In the genomic region with DNA sequence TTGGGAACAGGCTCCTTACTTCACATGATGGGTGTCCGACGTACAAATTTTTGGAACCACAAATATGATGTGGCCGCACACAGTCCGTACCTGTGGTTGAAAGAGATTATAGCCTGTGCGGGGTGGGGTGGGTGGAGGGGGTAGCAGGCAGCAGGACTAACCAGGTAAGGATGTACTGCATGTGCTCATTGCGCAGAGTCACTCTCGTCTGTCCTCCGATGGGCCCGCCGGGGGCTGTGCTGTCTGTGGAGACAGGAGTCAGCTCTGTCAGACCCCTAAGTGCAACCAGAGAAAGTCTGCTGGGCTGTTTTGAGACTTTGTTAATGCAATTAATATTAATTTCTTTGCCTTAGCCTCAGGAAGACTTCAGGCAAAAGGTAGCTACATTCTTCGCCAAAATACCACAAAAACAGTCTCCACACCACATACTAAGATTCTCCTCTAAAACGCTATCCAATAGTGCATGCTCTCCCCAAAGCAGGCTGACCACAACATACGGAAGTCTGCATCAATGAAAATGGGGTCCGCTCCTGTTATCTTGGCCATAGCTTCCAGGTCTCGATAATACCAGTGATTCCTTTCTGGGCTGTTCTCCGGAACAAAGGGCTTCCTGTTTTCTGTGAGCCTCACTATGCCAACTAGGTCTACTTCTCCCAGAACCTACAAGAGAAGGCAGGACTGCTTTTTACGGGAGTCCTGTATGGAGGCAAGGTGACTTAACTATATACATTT, we compare ENCODE assay signal across 18 mouse cellular contexts. TPM values are rescaled to one million over a fixed set of nuclear protein-coding genes. Genes with fewer than 3 reads are reported as not detected.
DNase-seq lines count a peak whose midpoint lies in the region; ATAC-seq and TF ChIP-seq lines count a peak whose summit lies in the region.
"Had no signal": no experiment of that assay in that cellular context is flagged by ENCODE, and none has a peak within 500 bp of the region (broad histone marks: within the 10 kb centered on the region; RNA-seq: fewer than 3 reads in every experiment).

No protein-coding gene starts in this region.

- TF ChIP-seq POLR2A in CH12.LX (IDR thresholded peaks at IDR 0.05; ENCODE audit: low read depth, low read length) = peak; percentile 69

- H3K4me1 ChIP-seq in heart, embryonic 13.5 days = peaks cover 64% of the 10 kb centered on the region
- H3K4me1 ChIP-seq in CH12.LX (ENCODE audit: control insufficient read depth in 1 of 2, insufficient read depth in 2 of 2) = peaks cover 19 to 50% of the 10 kb centered on the region in 2 experiments

- H3K4me2 ChIP-seq in heart, embryonic 13.5 days = no peak overlapping the region
- no peak overlapping the region for H3K4me2 ChIP-seq in CH12.LX (ENCODE audit: insufficient read depth, low read depth, poor library complexity, severe bottlenecking)
- H3K4me2 ChIP-seq: midbrain, embryonic 15.5 days had no signal

- TF ChIP-seq EP300 in CH12.LX (IDR thresholded peaks at IDR 0.05; ENCODE audit: low read length) = no peak

- no peaks in the 10 kb centered on the region for H3K9me3 ChIP-seq in heart, embryonic 13.5 days
- no peaks in the 10 kb centered on the region for H3K9me3 ChIP-seq in CH12.LX (replicated peaks; ENCODE audit: low read length)
- H3K9me3 ChIP-seq: limb, embryonic 13.5 days; midbrain, embryonic 15.5 days; neural tube, embryonic 12.5 days had no signal

- no peak for ATAC-seq in heart, embryonic 13.5 days (ENCODE audit: extremely low read depth, insufficient number of reproducible peaks, low FRiP score, low TSS enrichment)
- ATAC-seq: CD4-positive, CD25-positive, alpha-beta regulatory T cell, adult 4 months; midbrain, embryonic 15.5 days had no signal

- H3K36me3 ChIP-seq in heart, embryonic 13.5 days = peaks cover 42% of the 10 kb centered on the region
- H3K36me3 ChIP-seq in CH12.LX (replicated peaks in 1 of 2; ENCODE audit: control insufficient read depth in 1 of 2, insufficient read depth in 1 of 2, low read length in 1 of 2) = peaks cover 41 to 55% of the 10 kb centered on the region in 2 experiments

- dilution Hi-C loops in CH12.LX (cut with MboI; ENCODE audit: extremely low pct_ligation_motif_present, extremely low pct_unique_long_range_greater_than_20kb, low sequenced_read_pairs) = no loop called here

- WGBS in heart, embryonic 13.5 days = 73% methylated on average over 17 of the region's 17 CpGs

- DNase-seq in heart, adult 9 months (ENCODE audit: low spot score in 2 of 2) = no peak
- DNase-seq in CH12.LX (ENCODE audit: extremely low read depth) = no peak
- DNase-seq in MEL-GATA-1-ER (ENCODE audit: extremely low read depth, low read depth) = peak; percentile 82
- peak; percentile 33 for DNase-seq in liver
- no peak for DNase-seq in testis, postnatal 14 days (ENCODE audit: low spot score)
- no peak for DNase-seq in T-cell, adult 2 months (ENCODE audit: low spot score)
- no peak for DNase-seq in c-Kit-positive CD71-positive TER-119-positive erythroid progenitor cells, embryonic 14.5 days (ENCODE audit: low spot score)
- DNase-seq: cerebellum, adult 11 months; heart, adult 11 months; kidney, adult 11 months; kidney, postnatal 4 days; thymus, postnatal 14 days had no signal

- no peak for TF ChIP-seq RAD21 in CH12.LX (IDR thresholded peaks at IDR 0.05; ENCODE audit: low read depth, low read length)

- no peak for TF ChIP-seq CTCF in CH12.LX (conservative IDR thresholded peaks at IDR 0.05 in 1 of 2, IDR thresholded peaks at IDR 0.05 in 1 of 2; ENCODE audit: low read depth in 2 of 2, low read length in 2 of 2)

- peak overlapping the region; percentile 3; the same call in 1 of the 2 replicates for H3K4me3 ChIP-seq in heart, embryonic 13.5 days
- peak overlapping the region in 1 of 3 experiments; percentile 30 for H3K4me3 ChIP-seq in CH12.LX (replicated peaks in 1 of 3; ENCODE audit: low read depth in 2 of 3, low read length in 2 of 3, poor library complexity in 1 of 3)
- H3K4me3 ChIP-seq: left cerebral cortex, adult 2 months; midbrain, embryonic 15.5 days; neural tube, embryonic 12.5 days had no signal

- in situ Hi-C loops in CH12.LX (cut with MboI; ENCODE audit: low pct_ligation_motif_present, low pct_unique_long_range_greater_than_20kb, low sequenced_read_pairs) = no loop called here

- peaks cover 83% of the 10 kb centered on the region for H3K79me2 ChIP-seq in CH12.LX (replicated peaks; ENCODE audit: control insufficient read depth, extremely low read depth, insufficient read depth, poor library complexity, severe bottlenecking)

- no peak overlapping the region for H3K9ac ChIP-seq in heart, embryonic 13.5 days
- H3K9ac ChIP-seq in CH12.LX (ENCODE audit: insufficient read depth, low read depth) = no peak overlapping the region
- H3K9ac ChIP-seq: limb, embryonic 13.5 days; midbrain, embryonic 15.5 days; neural tube, embryonic 12.5 days had no signal

- no peaks in the 10 kb centered on the region for H3K27me3 ChIP-seq in heart, embryonic 13.5 days (replicated peaks)
- no peaks in the 10 kb centered on the region for H3K27me3 ChIP-seq in CH12.LX (replicated peaks)
- H3K27me3 ChIP-seq: limb, embryonic 13.5 days; midbrain, embryonic 15.5 days; neural tube, embryonic 12.5 days had no signal

- H3K27ac ChIP-seq in heart, embryonic 13.5 days (replicated peaks) = no peak overlapping the region
- no peak overlapping the region for H3K27ac ChIP-seq in CH12.LX (ENCODE audit: insufficient read depth, low read depth)
- H3K27ac ChIP-seq: left cerebral cortex, adult 2 months; limb, embryonic 13.5 days; midbrain, embryonic 15.5 days; neural tube, embryonic 12.5 days had no signal

TF ChIP-seq in CH12.LX, 34 proteins besides CTCF, POLR2A, EP300 and RAD21:
- TF ChIP-seq ZMIZ1 (IDR thresholded peaks at IDR 0.05; ENCODE audit: low read depth, low read length) = peak; percentile 11; the same call in 1 of the 2 replicates
- TF ChIP-seq NELFE (IDR thresholded peaks at IDR 0.05; ENCODE audit: low read depth, low read length) = 0 out of 2 replicates have a peak, but pooled peaks have one; percentile 9
- peak; percentile 37 for TF ChIP-seq CHD2 (IDR thresholded peaks at IDR 0.05; ENCODE audit: low read length)
- no peak for TF ChIP-seq ZKSCAN1 (IDR thresholded peaks at IDR 0.05; ENCODE audit: borderline replicate concordance, low read depth, low read length)
- TF ChIP-seq MXI1 (IDR thresholded peaks at IDR 0.05; ENCODE audit: low read depth, low read length) = no peak
- no peak for TF ChIP-seq USF2 (conservative IDR thresholded peaks at IDR 0.05; ENCODE audit: low read depth, low read length)
- TF ChIP-seq ELF1 (IDR thresholded peaks at IDR 0.05; ENCODE audit: low read depth, low read length) = no peak
- no peak for TF ChIP-seq KAT2A (IDR thresholded peaks at IDR 0.05; ENCODE audit: insufficient replicate concordance, low read length)

RNA-seq across cellular contexts. Expression of gene Surf2, which starts 2.6 kb away (rescaled TPM):
- polyA plus RNA-seq in heart, embryonic 13.5 days (2015; fragmentation: Nextera tagmentation; extraction: Ambion mirVana) = 31.5 and 35.6 TPM in 2 replicates
- total RNA-seq in CH12.LX (2012; rRNA removed) (28.7 and 36.9 TPM in 2 replicates), CH12.LX (2014; rRNA removed) (39.9 and 43.9 TPM in 2 replicates)
- 74.5 and 77.1 TPM in 2 replicates for polyA plus RNA-seq in CH12.LX (2012; ENCODE audit: insufficient read length, low read depth)

RNA-seq across cellular contexts. Expression of gene Surf1, which starts 2.7 kb away (rescaled TPM):
- polyA plus RNA-seq in heart, embryonic 13.5 days (2015; fragmentation: Nextera tagmentation; extraction: Ambion mirVana) = 43.4 and 44.3 TPM in 2 replicates
- total RNA-seq in CH12.LX (2012; rRNA removed) (58.7 and 64.6 TPM in 2 replicates), CH12.LX (2014; rRNA removed) (43.4 and 48.1 TPM in 2 replicates)
- 83.9 and 86.9 TPM in 2 replicates for polyA plus RNA-seq in CH12.LX (2012; ENCODE audit: insufficient read length, low read depth)

RNA-seq across cellular contexts. Expression of gene Rpl7a, which starts 3.0 kb away (rescaled TPM):
- polyA plus RNA-seq in heart, embryonic 13.5 days (2015; fragmentation: Nextera tagmentation; extraction: Ambion mirVana) = 364 and 394 TPM in 2 replicates
- 3,395 and 3,529 TPM in 2 replicates for total RNA-seq in CH12.LX (2012; rRNA removed)
- total RNA-seq in CH12.LX (2014; rRNA removed) = 3,077 and 3,396 TPM in 2 replicates
- polyA plus RNA-seq in CH12.LX (2012; ENCODE audit: insufficient read length, low read depth) = 1,126 and 1,142 TPM in 2 replicates

RNA-seq across cellular contexts. Expression of gene Med22, which starts 3.1 kb away (rescaled TPM):
- polyA plus RNA-seq in heart, embryonic 13.5 days (2015; fragmentation: Nextera tagmentation; extraction: Ambion mirVana) = 37.8 and 41.2 TPM in 2 replicates
- total RNA-seq in CH12.LX (2012; rRNA removed) (27.7 and 41.3 TPM in 2 replicates), CH12.LX (2014; rRNA removed) (34.4 and 42.1 TPM in 2 replicates)
- polyA plus RNA-seq in CH12.LX (2012; ENCODE audit: insufficient read length, low read depth) = 35.4 and 37.3 TPM in 2 replicates

RNA-seq across cellular contexts. Expression of gene Surf6, which starts 10.9 kb away (rescaled TPM):
- 12.8 and 13.2 TPM in 2 replicates for polyA plus RNA-seq in heart, embryonic 13.5 days (2015; fragmentation: Nextera tagmentation; extraction: Ambion mirVana)
- total RNA-seq in CH12.LX (2012; rRNA removed) (29.0 and 37.4 TPM in 2 replicates), CH12.LX (2014; rRNA removed) (34.8 and 37.7 TPM in 2 replicates)
- polyA plus RNA-seq in CH12.LX (2012; ENCODE audit: insufficient read length, low read depth) = 47.5 and 52.1 TPM in 2 replicates

Comparison
In these comparisons a context has a peak if more than half of its experiments do, and no peak if none do; other contexts are left out.
1. DNase-seq: peak in MEL-GATA-1-ER (single experiment) and liver (single experiment); none in heart, adult 9 months (0 of 2), CH12.LX (single experiment), testis, postnatal 14 days (single experiment), T-cell, adult 2 months (single experiment) and c-Kit-positive CD71-positive TER-119-positive erythroid progenitor cells, embryonic 14.5 days (single experiment).